Mouse (Mus musculus): Measurements from ENCODE around the gene Clec4e. TPM values are rescaled to one million over a fixed set of nuclear protein-coding genes. Genes with fewer than 3 reads are reported as not detected.
"Not testable (repeated sequence)": the region's sequence is repeated elsewhere in the genome, so short reads cannot be mapped to it uniquely, and the experiment has no call there.

The Clec4e gene
- total and polyA plus RNA-seq, 3 experiments: not detected

DNA sequence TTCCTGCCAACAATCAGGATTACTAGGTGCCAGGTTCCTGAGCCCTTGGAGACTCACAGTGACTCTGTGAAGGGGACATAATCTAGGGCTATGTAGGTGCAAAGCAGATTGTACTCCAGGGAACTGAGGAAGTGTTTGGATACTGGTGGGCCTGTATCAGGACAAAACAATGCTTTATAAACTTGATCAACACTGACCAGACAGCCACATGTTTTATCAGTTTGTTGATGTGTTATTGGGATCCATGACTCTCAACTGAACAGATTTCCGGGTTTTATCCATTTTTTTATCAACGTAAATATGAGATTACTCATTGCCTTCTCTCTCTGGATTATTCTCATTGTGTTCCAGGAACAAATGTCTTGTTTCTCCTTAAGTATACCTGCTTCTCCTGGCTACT is 18.4 kb upstream of the Clec4e start, which contains the start of gene Vmn2r19:
Gene Vmn2r19, plus strand, starts transcription at position 301 of the 400 bp plus-strand sequence.
- Histone ChIP-seq H3K27me3 (replicated peaks) (peaks cover 15% of the 10 kb centered on the region), H3K79me2 (replicated peaks; ENCODE audit: control insufficient read depth, extremely low read depth, insufficient read depth, poor library complexity, severe bottlenecking) (no peaks in the 10 kb centered on the region), H3K9me3 (replicated peaks; ENCODE audit: low read length) (no peaks in the 10 kb centered on the region), H3K4me1 (ENCODE audit: control insufficient read depth in 1 of 2, insufficient read depth in 2 of 2) (no peaks in the 10 kb centered on the region), H3K4me3 (replicated peaks in 1 of 3; ENCODE audit: low read depth in 2 of 3, low read length in 2 of 3, poor library complexity in 1 of 3) (no peak within 1 kb of the TSS), H3K27ac (ENCODE audit: insufficient read depth, low read depth) (no peak within 1 kb of the TSS), H3K36me3 (replicated peaks in 1 of 2; ENCODE audit: control insufficient read depth in 1 of 2, insufficient read depth in 1 of 2, low read length in 1 of 2) (no peaks in the 10 kb centered on the region), H3K4me2 (ENCODE audit: insufficient read depth, low read depth, poor library complexity, severe bottlenecking) (no peak within 1 kb of the TSS), H3K9ac (ENCODE audit: insufficient read depth, low read depth) (no peak within 1 kb of the TSS)
- DNase-seq (ENCODE audit: extremely low read depth): no peak
- dilution Hi-C loops (cut with MboI; ENCODE audit: extremely low pct_ligation_motif_present, extremely low pct_unique_long_range_greater_than_20kb, low sequenced_read_pairs) (no loop called here), in situ Hi-C loops (cut with MboI; ENCODE audit: low pct_ligation_motif_present, low pct_unique_long_range_greater_than_20kb, low sequenced_read_pairs) (no loop called here)
- TF ChIP-seq MAFK (IDR thresholded peaks at IDR 0.05; ENCODE audit: insufficient replicate concordance, low read length) (no peak), JUND (conservative IDR thresholded peaks at IDR 0.05; ENCODE audit: low read depth, low read length) (no peak), KAT2A (IDR thresholded peaks at IDR 0.05; ENCODE audit: insufficient replicate concordance, low read length) (no peak), ZC3H11A (IDR thresholded peaks at IDR 0.05; ENCODE audit: low read depth, low read length) (no peak), RAD21 (IDR thresholded peaks at IDR 0.05; ENCODE audit: low read depth, low read length) (no peak), ZNF384 (IDR thresholded peaks at IDR 0.05; ENCODE audit: low read depth, low read length) (no peak), NELFE (IDR thresholded peaks at IDR 0.05; ENCODE audit: low read depth, low read length) (no peak), MAX (IDR thresholded peaks at IDR 0.05; ENCODE audit: low read length) (no peak)

DNA sequence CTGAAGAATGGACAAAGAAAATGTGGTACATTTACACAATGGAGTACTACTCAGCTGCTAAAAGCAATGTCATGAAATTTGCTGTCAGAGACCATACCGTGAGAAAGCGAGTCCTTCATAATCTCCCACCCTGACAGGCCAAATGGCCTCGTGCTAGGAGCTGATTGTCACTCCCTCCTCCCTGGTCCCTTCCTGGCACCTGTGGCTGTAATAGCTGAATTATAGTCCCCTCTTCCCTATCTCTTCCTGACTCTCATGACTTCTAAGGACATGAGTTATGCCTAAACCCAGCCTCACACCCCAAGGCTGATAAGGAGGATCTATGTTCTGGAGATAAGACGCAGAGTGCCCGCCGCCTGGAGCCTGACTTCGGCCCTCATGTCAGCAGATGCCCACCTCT is 16.6 kb upstream of the Clec4e start:
- in situ Hi-C loops (cut with MboI; ENCODE audit: low pct_ligation_motif_present, low pct_unique_long_range_greater_than_20kb, low sequenced_read_pairs); H3K4me2 ChIP-seq (ENCODE audit: insufficient read depth, low read depth, poor library complexity, severe bottlenecking); H3K4me3 ChIP-seq (replicated peaks in 1 of 3; ENCODE audit: low read depth in 2 of 3, low read length in 2 of 3, poor library complexity in 1 of 3); H3K9ac ChIP-seq (ENCODE audit: insufficient read depth, low read depth); H3K9me3 ChIP-seq (replicated peaks; ENCODE audit: low read length); H3K36me3 ChIP-seq (replicated peaks in 1 of 2; ENCODE audit: control insufficient read depth in 1 of 2, insufficient read depth in 1 of 2, low read length in 1 of 2); H3K79me2 ChIP-seq (replicated peaks; ENCODE audit: control insufficient read depth, extremely low read depth, insufficient read depth, poor library complexity, severe bottlenecking); H3K27ac ChIP-seq (ENCODE audit: insufficient read depth, low read depth); H3K4me1 ChIP-seq (ENCODE audit: control insufficient read depth in 1 of 2, insufficient read depth in 2 of 2); dilution Hi-C loops (cut with MboI; ENCODE audit: extremely low pct_ligation_motif_present, extremely low pct_unique_long_range_greater_than_20kb, low sequenced_read_pairs); DNase-seq (ENCODE audit: extremely low read depth): not testable (repeated sequence)
- H3K27me3 ChIP-seq (replicated peaks): peaks cover 21% of the 10 kb centered on the region

DNA sequence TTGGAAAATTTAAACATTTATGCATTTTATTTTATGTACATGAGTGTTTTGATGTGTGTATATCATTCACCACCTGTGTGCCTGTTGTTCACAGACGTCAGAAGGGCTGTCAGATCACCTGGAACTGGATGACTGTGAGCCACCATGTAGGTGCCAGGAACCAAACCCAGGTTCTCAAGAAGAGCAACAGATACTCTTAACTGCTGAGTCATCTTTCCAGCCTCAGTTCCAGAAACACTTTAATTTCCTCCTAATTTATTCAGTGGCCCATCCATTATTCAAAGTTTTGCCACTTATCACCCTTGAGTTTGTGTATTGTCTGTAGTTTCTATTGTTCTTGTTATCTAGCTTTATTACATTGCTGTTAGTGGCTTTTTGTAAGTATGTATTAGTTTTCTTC is 7.0 kb upstream of the Clec4e start:
- H3K4me2 ChIP-seq (ENCODE audit: insufficient read depth, low read depth, poor library complexity, severe bottlenecking): no peak overlapping the region

DNA sequence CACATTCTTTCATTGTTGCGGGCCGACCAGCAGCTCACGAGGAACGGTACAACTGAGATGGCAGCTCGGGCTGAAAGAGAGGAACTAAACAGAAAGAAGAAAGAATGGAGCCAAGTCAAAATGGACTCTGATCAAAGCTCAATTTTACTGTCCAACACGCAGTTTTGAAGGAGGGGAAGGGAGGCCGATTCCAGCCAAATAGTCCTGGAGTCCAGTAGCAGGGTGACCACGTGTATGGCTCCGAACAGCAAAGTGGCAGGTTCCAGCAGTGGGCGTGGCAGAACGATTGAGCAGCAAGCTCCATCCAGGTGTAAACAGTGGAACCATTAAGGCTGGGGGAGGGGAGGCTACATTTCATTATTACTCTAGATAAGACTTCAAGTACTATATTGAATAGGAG is 3.8 kb upstream of the Clec4e start:
- H3K36me3 ChIP-seq (replicated peaks in 1 of 2; ENCODE audit: control insufficient read depth in 1 of 2, insufficient read depth in 1 of 2, low read length in 1 of 2); H3K79me2 ChIP-seq (replicated peaks; ENCODE audit: control insufficient read depth, extremely low read depth, insufficient read depth, poor library complexity, severe bottlenecking); H3K4me1 ChIP-seq (ENCODE audit: control insufficient read depth in 1 of 2, insufficient read depth in 2 of 2); in situ Hi-C loops (cut with MboI; ENCODE audit: low pct_ligation_motif_present, low pct_unique_long_range_greater_than_20kb, low sequenced_read_pairs); H3K4me3 ChIP-seq (replicated peaks in 1 of 3; ENCODE audit: low read depth in 2 of 3, low read length in 2 of 3, poor library complexity in 1 of 3); H3K27ac ChIP-seq (ENCODE audit: insufficient read depth, low read depth); H3K9ac ChIP-seq (ENCODE audit: insufficient read depth, low read depth); H3K4me2 ChIP-seq (ENCODE audit: insufficient read depth, low read depth, poor library complexity, severe bottlenecking); DNase-seq (ENCODE audit: extremely low read depth); dilution Hi-C loops (cut with MboI; ENCODE audit: extremely low pct_ligation_motif_present, extremely low pct_unique_long_range_greater_than_20kb, low sequenced_read_pairs); H3K9me3 ChIP-seq (replicated peaks; ENCODE audit: low read length): not testable (repeated sequence)
- peaks cover 23% of the 10 kb centered on the region for H3K27me3 ChIP-seq (replicated peaks)

More for the DNA sequence above, 7.0 kb upstream of the Clec4e start:
- in situ Hi-C loops (cut with MboI; ENCODE audit: low pct_ligation_motif_present, low pct_unique_long_range_greater_than_20kb, low sequenced_read_pairs) (no loop called here), dilution Hi-C loops (cut with MboI; ENCODE audit: extremely low pct_ligation_motif_present, extremely low pct_unique_long_range_greater_than_20kb, low sequenced_read_pairs) (no loop called here)
- Histone ChIP-seq H3K4me3 (replicated peaks in 1 of 3; ENCODE audit: low read depth in 2 of 3, low read length in 2 of 3, poor library complexity in 1 of 3) (no peak overlapping the region), H3K79me2 (replicated peaks; ENCODE audit: control insufficient read depth, extremely low read depth, insufficient read depth, poor library complexity, severe bottlenecking) (no peaks in the 10 kb centered on the region), H3K27me3 (replicated peaks) (peaks cover 6% of the 10 kb centered on the region), H3K27ac (ENCODE audit: insufficient read depth, low read depth) (no peak overlapping the region), H3K4me1 (ENCODE audit: control insufficient read depth in 1 of 2, insufficient read depth in 2 of 2) (no peaks in the 10 kb centered on the region), H3K36me3 (replicated peaks in 1 of 2; ENCODE audit: control insufficient read depth in 1 of 2, insufficient read depth in 1 of 2, low read length in 1 of 2) (no peaks in the 10 kb centered on the region), H3K9me3 (replicated peaks; ENCODE audit: low read length) (no peaks in the 10 kb centered on the region), H3K9ac (ENCODE audit: insufficient read depth, low read depth) (no peak overlapping the region)
- no peak for DNase-seq (ENCODE audit: extremely low read depth)
- TF ChIP-seq NRF1 (IDR thresholded peaks at IDR 0.05; ENCODE audit: low read depth, low read length): no peak
- no peak for TF ChIP-seq ETS1 (conservative IDR thresholded peaks at IDR 0.05; ENCODE audit: low read depth, low read length)
- no peak for TF ChIP-seq MXI1 (IDR thresholded peaks at IDR 0.05; ENCODE audit: low read depth, low read length)
- no peak for TF ChIP-seq ZKSCAN1 (IDR thresholded peaks at IDR 0.05; ENCODE audit: borderline replicate concordance, low read depth, low read length)
- no peak for TF ChIP-seq MYC (IDR thresholded peaks at IDR 0.05; ENCODE audit: low read depth, low read length)
- no peak for TF ChIP-seq ZC3H11A (IDR thresholded peaks at IDR 0.05; ENCODE audit: low read depth, low read length)
- TF ChIP-seq ZNF384 (IDR thresholded peaks at IDR 0.05; ENCODE audit: low read depth, low read length): no peak
- TF ChIP-seq RAD21 (IDR thresholded peaks at IDR 0.05; ENCODE audit: low read depth, low read length): no peak
